8 mouse cellular contexts compared by ENCODE assay signal in genomic region chr10:120377327-120377752, GRCm38 (mm10).
DNase-seq lines count a peak whose midpoint lies in the region; ATAC-seq and TF ChIP-seq lines count a peak whose summit lies in the region.

No protein-coding gene starts in this region.

- no peak for TF ChIP-seq CTCF in kidney, adult 2 months (conservative IDR thresholded peaks at IDR 0.05; ENCODE audit: insufficient read depth, insufficient read length, low read depth, low read length)

- no peaks in the 10 kb centered on the region for H3K9me3 ChIP-seq in hindbrain, embryonic 11.5 days (ENCODE audit: control insufficient read depth, low read length)
- H3K9me3 ChIP-seq in hindbrain, embryonic 10.5 days = no peaks in the 10 kb centered on the region
- H3K9me3 ChIP-seq in embryonic facial prominence, embryonic 13.5 days = no peaks in the 10 kb centered on the region
- no peaks in the 10 kb centered on the region for H3K9me3 ChIP-seq in midbrain, embryonic 16.5 days (replicated peaks; ENCODE audit: control insufficient read depth, low read length, poor library complexity, severe bottlenecking)

- no peaks in the 10 kb centered on the region for H3K27me3 ChIP-seq in hindbrain, embryonic 11.5 days (ENCODE audit: control insufficient read depth, insufficient read depth, low read length)
- H3K27me3 ChIP-seq in hindbrain, embryonic 10.5 days (ENCODE audit: insufficient read depth, poor library complexity, severe bottlenecking) = no peaks in the 10 kb centered on the region
- no peaks in the 10 kb centered on the region for H3K27me3 ChIP-seq in embryonic facial prominence, embryonic 13.5 days
- no peaks in the 10 kb centered on the region for H3K27me3 ChIP-seq in kidney, adult 2 months (replicated peaks; ENCODE audit: control insufficient read depth, insufficient read depth, low read length)
- H3K27me3 ChIP-seq in midbrain, embryonic 16.5 days (ENCODE audit: control insufficient read depth, insufficient read depth, low read depth, low read length) = no peaks in the 10 kb centered on the region

- H3K4me3 ChIP-seq in hindbrain, embryonic 11.5 days (ENCODE audit: low read depth, low read length) = no peak overlapping the region
- no peak overlapping the region for H3K4me3 ChIP-seq in hindbrain, embryonic 10.5 days
- H3K4me3 ChIP-seq in embryonic facial prominence, embryonic 13.5 days = no peak overlapping the region
- H3K4me3 ChIP-seq in kidney, adult 2 months (ENCODE audit: insufficient read depth, low read depth, low read length) = peak overlapping the region; percentile 8; the same call in 1 of the 2 replicates
- H3K4me3 ChIP-seq in midbrain, embryonic 16.5 days (ENCODE audit: low read depth, low read length) = no peak overlapping the region

- TF ChIP-seq POLR2A in kidney, adult 2 months (IDR thresholded peaks at IDR 0.05; ENCODE audit: low read depth, low read length) = no peak

- intact Hi-C loops in left cerebral cortex, postnatal 14 days (cut with DNase I) = no loop called here

- no peak overlapping the region for H3K4me2 ChIP-seq in hindbrain, embryonic 11.5 days (replicated peaks; ENCODE audit: low read depth, low read length)
- H3K4me2 ChIP-seq in embryonic facial prominence, embryonic 13.5 days = peak overlapping the region; percentile 32
- peak overlapping the region; percentile 13; the same call in 1 of the 2 replicates for H3K4me2 ChIP-seq in midbrain, embryonic 16.5 days (ENCODE audit: low read length)

- no peak overlapping the region for H3K9ac ChIP-seq in hindbrain, embryonic 11.5 days (ENCODE audit: low read depth, low read length)
- H3K9ac ChIP-seq in embryonic facial prominence, embryonic 13.5 days = no peak overlapping the region
- no peak overlapping the region for H3K9ac ChIP-seq in midbrain, embryonic 16.5 days (ENCODE audit: low read depth, low read length)

- ATAC-seq in hindbrain, embryonic 11.5 days (ENCODE audit: low FRiP score) = peak; percentile 75
- peak; percentile 85 for ATAC-seq in embryonic facial prominence, embryonic 13.5 days (ENCODE audit: insufficient number of reproducible peaks, insufficient read depth, low FRiP score, low TSS enrichment, low read depth)
- peak; percentile 94 for ATAC-seq in midbrain, embryonic 16.5 days

- 0 out of 2 replicates have a peak overlapping the region, but pooled peaks have one; percentile 18 for H3K27ac ChIP-seq in hindbrain, embryonic 11.5 days (ENCODE audit: low read depth, low read length)
- no peak overlapping the region; the same call in 1 of the 2 replicates for H3K27ac ChIP-seq in hindbrain, embryonic 10.5 days
- H3K27ac ChIP-seq in embryonic facial prominence, embryonic 13.5 days = peak overlapping the region; percentile 56
- H3K27ac ChIP-seq in kidney, adult 2 months (ENCODE audit: insufficient read depth, low read depth, low read length) = no peak overlapping the region
- H3K27ac ChIP-seq in midbrain, embryonic 16.5 days (ENCODE audit: low read length) = no peak overlapping the region

- 29% methylated on average over 19 of the region's 19 CpGs for WGBS in hindbrain, embryonic 11.5 days
- WGBS in hindbrain, embryonic 10.5 days = 31% methylated on average over 19 of the region's 19 CpGs
- WGBS in embryonic facial prominence, embryonic 13.5 days = 18% methylated on average over 19 of the region's 19 CpGs
- WGBS in kidney, adult 2 months = 4% methylated on average over 19 of the region's 19 CpGs
- 19% methylated on average over 19 of the region's 19 CpGs for WGBS in midbrain, embryonic 16.5 days

- no peaks in the 10 kb centered on the region for H3K4me1 ChIP-seq in hindbrain, embryonic 11.5 days (replicated peaks; ENCODE audit: control insufficient read depth, insufficient read depth, low read length)
- peaks cover 27% of the 10 kb centered on the region for H3K4me1 ChIP-seq in hindbrain, embryonic 10.5 days (replicated peaks)
- H3K4me1 ChIP-seq in embryonic facial prominence, embryonic 13.5 days = peaks cover 30% of the 10 kb centered on the region
- H3K4me1 ChIP-seq in kidney, adult 2 months (ENCODE audit: control insufficient read depth, insufficient read depth, low read length) = peaks cover 7% of the 10 kb centered on the region; the same call in 1 of the 2 replicates
- H3K4me1 ChIP-seq in midbrain, embryonic 16.5 days (ENCODE audit: control insufficient read depth, insufficient read depth, low read length) = 0 out of 2 replicates have a peak, but pooled peaks cover 3% of the 10 kb centered on the region

- H3K36me3 ChIP-seq in hindbrain, embryonic 11.5 days (ENCODE audit: control insufficient read depth, insufficient read depth, low read length) = no peaks in the 10 kb centered on the region
- H3K36me3 ChIP-seq in hindbrain, embryonic 10.5 days = peaks cover 40% of the 10 kb centered on the region
- H3K36me3 ChIP-seq in embryonic facial prominence, embryonic 13.5 days = peaks cover 13% of the 10 kb centered on the region; the same call in 1 of the 2 replicates
- H3K36me3 ChIP-seq in kidney, adult 2 months (ENCODE audit: control insufficient read depth, insufficient read depth, low read length) = no peaks in the 10 kb centered on the region
- no peaks in the 10 kb centered on the region for H3K36me3 ChIP-seq in midbrain, embryonic 16.5 days (ENCODE audit: control insufficient read depth, insufficient read depth, low read length)

- peak; percentile 56 for DNase-seq in hindbrain, embryonic 11.5 days (ENCODE audit: low spot score)
- no peak for DNase-seq in hindbrain, embryonic 10.5 days (ENCODE audit: low spot score)
- peak; percentile 72 for DNase-seq in heart, adult 8-10 months (ENCODE audit: low spot score)
- DNase-seq in kidney, adult 2 months = peak; percentile 94
- DNase-seq in left cerebral cortex, postnatal 14 days (ENCODE audit: low spot score in 2 of 2) = peak; percentile 86 to 88
- peak; percentile 35 for DNase-seq in telencephalon, adult 2 months (ENCODE audit: low read depth, low spot score)

Comparison
In these comparisons a context has a peak if more than half of its experiments do, and no peak if none do; other contexts are left out.
1. H3K27ac ChIP-seq: peak in hindbrain, embryonic 11.5 days (single experiment) and embryonic facial prominence, embryonic 13.5 days (single experiment); none in hindbrain, embryonic 10.5 days (single experiment), kidney, adult 2 months (single experiment) and midbrain, embryonic 16.5 days (single experiment).
2. Peak in every context shown above with its lines, with median percentiles within 50 percentile points of each other: ATAC-seq.